Mouse (Mus musculus) liver, adult 2 months (tissue): ENCODE results near the gene Gm2115. TPM values are rescaled to one million over a fixed set of nuclear protein-coding genes. Genes with fewer than 3 reads are reported as not detected.

ENCODE experiments used
- DNase-seq: peaks from one replicate; pipeline ENCODE4 v3.0.0-alpha.2; 2011; ENCODE audit warnings: low read depth, low spot score; ENCODE audit errors: extremely low read depth
- H3K27ac ChIP-seq: fragments of 200-500 bp; replicated peaks from 2 replicates; pipeline ENCODE4 v1.5.1; 2012; ENCODE audit warnings: low read depth, mild to moderate bottlenecking, control low read depth, inconsistent platforms, low read length; ENCODE audit not compliant: insufficient read depth
- H3K27me3 ChIP-seq: fragments of 200-500 bp; 2 replicates; pipeline ENCODE4 v1.6.1; 2012; ENCODE audit warnings: mild to moderate bottlenecking, moderate library complexity, low read length, inconsistent platforms; ENCODE audit not compliant: control insufficient read depth, insufficient read depth
- H3K36me3 ChIP-seq: fragments of 200-500 bp; 2 replicates; pipeline ENCODE4 v1.6.1; 2012; ENCODE audit warnings: low read length, inconsistent platforms; ENCODE audit not compliant: control insufficient read depth, insufficient read depth
- H3K4me1 ChIP-seq: fragments of 200-500 bp; 2 replicates; pipeline ENCODE4 v1.6.1; 2011; ENCODE audit warnings: low read length; ENCODE audit not compliant: control insufficient read depth, insufficient read depth
- H3K4me3 ChIP-seq: fragments of 200-500 bp; 2 replicates; pipeline ENCODE4 v1.5.1; 2011; ENCODE audit warnings: low read depth, mild to moderate bottlenecking, control low read depth, low read length, moderate library complexity; ENCODE audit not compliant: insufficient read depth
- H3K79me2 ChIP-seq: fragments of 200-500 bp; 2 replicates; pipeline ENCODE4 v1.6.1; 2012; ENCODE audit warnings: inconsistent platforms, mild to moderate bottlenecking, low read length, moderate library complexity; ENCODE audit not compliant: control insufficient read depth, insufficient read depth
- H3K9ac ChIP-seq: fragments of 200-500 bp; 2 replicates; pipeline ENCODE4 v1.6.1; 2012; ENCODE audit warnings: low read depth, mild to moderate bottlenecking, control low read depth, inconsistent platforms, low read length
- CTCF ChIP-seq: fragments of 200-500 bp; IDR thresholded peaks from 2 replicates; pipeline ENCODE4 v1.5.1; 2011; ENCODE audit warnings: low read depth, low read length, control low read depth
- POLR2A ChIP-seq: fragments of 200-500 bp; IDR thresholded peaks from 2 replicates; pipeline ENCODE4 v1.6.1; 2011; ENCODE audit warnings: low read length, control low read depth; ENCODE audit not compliant: insufficient read depth; ENCODE audit errors: extremely low read depth
- WGBS: fragments of 180-500 bp; shearing (Covaris S2); methylation state at CpG from one replicate; pipeline ENCODE4 v1.1.7; 2018; 5-methylcytosine and 5-hydroxymethylcytosine counted together
- polyA plus RNA-seq: library from polyadenylated mRNA; depleted of rRNA; stranded (reverse); fragments of >200 nt; gene quantifications from 2 replicates; pipeline ENCODE4 v1.2.3, GENCODE M21; 2012
- total RNA-seq: library from RNA; depleted of rRNA; stranded (reverse); fragments of >200 nt; gene quantifications from 2 replicates; pipeline ENCODE4 v1.2.3, GENCODE M21; 2014

Gm2115 gene
- total and polyA plus RNA-seq, 2 experiments = 0.01 TPM; not detected in 1

DNA sequence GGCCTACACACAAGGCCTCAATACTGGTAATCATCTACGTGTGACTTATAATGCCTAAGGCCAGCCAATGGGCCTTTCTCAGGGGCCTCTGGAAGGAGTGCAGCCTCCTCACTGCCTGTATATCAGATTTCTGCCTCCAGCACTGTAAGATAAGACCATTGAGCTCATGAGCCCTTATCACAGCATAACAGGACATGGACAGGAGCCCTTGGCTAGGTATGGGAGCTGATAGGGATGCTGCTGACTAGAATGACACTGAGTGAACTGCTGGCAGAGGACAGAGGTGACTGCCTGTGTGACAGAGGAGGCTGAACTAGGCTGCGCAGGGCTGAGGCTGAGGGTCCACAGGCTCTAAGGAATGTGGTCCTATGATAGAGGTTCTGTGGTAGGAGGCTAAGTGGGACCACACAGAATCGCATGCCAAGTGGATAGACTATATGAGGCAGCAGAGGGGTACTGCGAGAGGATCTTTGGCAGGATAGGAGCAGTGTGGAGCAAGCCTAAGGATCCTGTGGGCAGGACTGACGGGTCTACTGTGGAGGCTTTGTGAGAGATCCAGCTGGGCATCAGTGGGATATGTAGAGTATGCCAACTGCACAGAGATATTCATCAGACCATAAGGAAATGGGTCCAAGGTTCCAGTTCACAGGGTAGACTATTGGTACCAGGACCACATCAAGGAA lies 58.5 kb downstream of the Gm2115 start:
- H3K36me3 ChIP-seq = peaks cover 85% of the 10 kb centered on the region
- no peak overlapping the region for H3K27ac ChIP-seq
- DNase-seq = no peak
- TF ChIP-seq CTCF (no peak), POLR2A (no peak)
- no peaks in the 10 kb centered on the region for H3K27me3 ChIP-seq
- H3K4me1 ChIP-seq = no peaks in the 10 kb centered on the region
- H3K79me2 ChIP-seq = no peaks in the 10 kb centered on the region
- H3K4me3 ChIP-seq = no peak overlapping the region
- no peak overlapping the region for H3K9ac ChIP-seq
- WGBS = 89% methylated on average over 5 of the region's 5 CpGs

DNA sequence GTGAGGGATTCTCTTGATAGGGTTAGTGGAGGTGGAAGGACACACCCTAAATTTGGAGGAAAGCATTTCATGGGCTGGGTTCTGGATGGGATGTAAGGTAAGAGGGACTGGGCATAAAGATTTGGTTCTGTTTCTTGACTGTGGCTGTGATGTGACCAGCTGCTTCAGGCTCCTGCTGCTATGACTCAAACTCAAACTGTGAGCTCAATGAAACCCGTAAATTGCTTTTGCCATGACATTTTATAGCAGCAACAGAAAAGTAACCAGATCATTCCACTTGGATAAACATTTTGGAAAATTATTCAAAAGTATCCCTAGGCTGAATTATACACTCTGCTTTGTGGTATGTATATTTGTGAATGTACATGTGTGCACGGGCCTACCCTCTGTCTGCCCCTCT lies 61.9 kb downstream of the Gm2115 start:
- Histone ChIP-seq H3K27ac (no peak overlapping the region), H3K4me1 (no peaks in the 10 kb centered on the region)
- TF ChIP-seq CTCF (no peak), POLR2A (no peak)

DNA sequence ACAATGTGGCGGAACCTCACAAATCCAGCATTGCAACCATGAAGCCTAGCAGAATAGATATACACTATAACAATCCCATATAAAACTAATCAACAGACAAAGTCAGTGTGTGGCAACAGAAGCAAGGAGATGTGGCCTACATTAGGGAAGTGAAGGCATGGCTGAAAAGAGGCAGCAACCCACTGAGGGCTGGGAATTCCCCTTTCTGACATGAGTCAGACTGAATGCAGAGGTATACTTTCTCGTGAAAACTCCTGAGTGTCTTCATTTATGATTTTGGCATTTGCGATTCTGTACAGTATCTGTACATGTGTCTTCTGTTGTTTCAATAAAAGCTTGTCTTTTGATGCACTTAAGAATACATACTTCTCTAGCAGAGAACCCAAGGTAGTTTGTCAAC lies 62.6 kb downstream of the Gm2115 start:
- Histone ChIP-seq H3K27ac (no peak overlapping the region), H3K4me3 (no peak overlapping the region), H3K27me3 (no peaks in the 10 kb centered on the region), H3K9ac (no peak overlapping the region), H3K36me3 (peaks cover 90% of the 10 kb centered on the region), H3K4me1 (no peaks in the 10 kb centered on the region), H3K79me2 (no peaks in the 10 kb centered on the region)
- 87% methylated on average over 3 of the region's 3 CpGs for WGBS
- no peak for TF ChIP-seq CTCF
- no peak for TF ChIP-seq POLR2A
- DNase-seq = no peak

More for the DNA sequence above, 61.9 kb downstream of the Gm2115 start:
- no peaks in the 10 kb centered on the region for H3K79me2 ChIP-seq
- H3K27me3 ChIP-seq = no peaks in the 10 kb centered on the region
- peaks cover 92% of the 10 kb centered on the region for H3K36me3 ChIP-seq
- no peak overlapping the region for H3K4me3 ChIP-seq
- no peak overlapping the region for H3K9ac ChIP-seq
- 95% methylated on average over 2 of the region's 2 CpGs for WGBS
- no peak for DNase-seq

DNA sequence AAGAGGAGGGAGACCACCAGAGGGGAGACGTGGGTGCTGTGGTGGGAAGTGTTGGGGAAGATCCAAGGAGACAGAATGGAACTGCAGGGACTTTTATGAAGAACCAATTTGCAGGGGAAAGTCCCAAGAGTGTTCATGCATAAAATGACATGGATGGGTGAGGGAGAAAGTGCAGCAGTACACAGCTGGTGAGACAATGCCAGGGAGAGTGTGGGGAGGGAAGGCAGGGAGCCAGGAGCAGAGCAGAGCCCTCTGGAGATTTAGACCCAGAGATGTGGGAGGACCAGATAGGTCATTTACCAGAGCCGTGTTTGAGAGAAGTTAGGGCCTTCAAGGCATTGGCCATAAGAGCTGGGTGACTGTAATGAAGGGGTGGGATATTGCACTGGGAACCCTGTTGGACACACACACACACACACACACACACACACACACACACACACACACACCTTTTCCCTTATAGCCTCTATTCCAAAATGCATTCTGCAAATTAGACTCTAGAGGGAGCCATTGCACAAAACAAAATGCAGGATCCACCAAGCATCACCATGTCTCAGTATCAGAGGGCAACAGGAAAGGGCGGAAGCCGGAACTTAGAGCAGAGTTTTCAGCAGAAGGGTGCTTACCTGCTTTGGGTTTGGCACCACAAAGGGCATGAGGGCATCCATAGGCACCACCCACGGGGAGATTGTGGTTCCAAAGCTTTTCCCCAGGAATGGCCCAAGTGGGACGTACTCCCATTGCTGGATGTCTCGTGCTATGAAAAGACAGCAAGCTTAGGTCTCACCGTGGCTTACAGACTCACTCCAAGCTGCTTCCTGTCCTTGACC lies 65.5 kb downstream of the Gm2115 start:
- 38% methylated on average over 8 of the region's 8 CpGs for WGBS
- peak; percentile 32; the same call in 1 of the 2 replicates for TF ChIP-seq CTCF
- no peak for TF ChIP-seq POLR2A
- H3K4me1 ChIP-seq = peaks cover 8% of the 10 kb centered on the region; the same call in 1 of the 2 replicates
- peaks cover 90% of the 10 kb centered on the region for H3K36me3 ChIP-seq
- DNase-seq = peak; percentile 62
- no peak overlapping the region for H3K27ac ChIP-seq
- no peak overlapping the region for H3K4me3 ChIP-seq
- H3K9ac ChIP-seq = no peak overlapping the region
- no peaks in the 10 kb centered on the region; the same call in 1 of the 2 replicates for H3K79me2 ChIP-seq
- no peaks in the 10 kb centered on the region for H3K27me3 ChIP-seq

DNA sequence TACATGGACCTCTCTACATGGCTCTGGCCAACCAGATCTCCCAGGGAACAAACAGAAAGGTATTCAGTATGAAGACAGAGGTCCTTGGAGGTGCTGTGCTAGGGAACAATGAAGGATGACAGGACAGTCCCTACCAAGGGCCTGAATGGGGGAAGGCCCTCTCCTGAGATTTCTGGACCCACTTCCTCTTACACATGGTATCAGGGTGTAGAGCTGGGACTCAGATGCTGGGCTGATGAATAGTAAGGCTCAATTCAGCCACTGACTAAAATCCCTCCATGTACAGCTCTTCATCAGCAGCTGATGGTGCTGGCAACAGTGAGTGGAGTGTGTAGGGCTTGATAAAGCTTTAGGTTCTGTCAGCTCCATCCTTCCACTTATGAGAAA lies 66.2 kb downstream of the Gm2115 start:
- Histone ChIP-seq H3K27ac (no peak overlapping the region), H3K27me3 (no peaks in the 10 kb centered on the region), H3K4me3 (no peak overlapping the region), H3K9ac (no peak overlapping the region), H3K36me3 (peaks cover 89% of the 10 kb centered on the region), H3K79me2 (no peaks in the 10 kb centered on the region; the same call in 1 of the 2 replicates), H3K4me1 (peaks cover 8% of the 10 kb centered on the region; the same call in 1 of the 2 replicates)
- DNase-seq = no peak
- no peak for TF ChIP-seq POLR2A
- no peak for TF ChIP-seq CTCF

DNA sequence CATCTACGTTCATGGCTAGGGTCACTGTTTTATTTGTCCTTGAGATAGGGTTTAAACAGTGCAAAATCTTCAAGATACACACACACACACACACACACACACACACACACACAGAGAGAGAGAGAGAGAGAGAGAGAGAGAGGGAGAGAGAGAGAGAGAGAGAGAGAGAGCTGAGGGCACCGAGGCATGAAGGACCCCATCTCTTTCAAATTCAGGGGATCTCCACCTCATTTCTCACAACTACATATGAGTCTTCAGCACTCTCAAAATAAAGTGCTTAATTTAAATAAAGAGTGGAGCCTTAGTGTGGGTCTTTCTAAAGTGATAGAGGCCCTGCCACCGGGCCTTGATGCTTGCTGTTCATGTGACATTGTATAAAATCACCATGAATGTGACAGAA lies 67.2 kb downstream of the Gm2115 start:
- Histone ChIP-seq H3K4me3 (no peak overlapping the region), H3K79me2 (peaks cover 5% of the 10 kb centered on the region; the same call in 1 of the 2 replicates), H3K36me3 (peaks cover 90% of the 10 kb centered on the region), H3K27ac (no peak overlapping the region), H3K4me1 (peaks cover 14% of the 10 kb centered on the region; the same call in 1 of the 2 replicates), H3K9ac (no peak overlapping the region), H3K27me3 (no peaks in the 10 kb centered on the region)
- TF ChIP-seq CTCF (no peak), POLR2A (no peak)
- 85% methylated on average over 3 of the region's 3 CpGs for WGBS
- no peak for DNase-seq
